Mouse (Mus musculus): ENCODE measurements around the gene Selenbp2. TPM values are rescaled to one million over a fixed set of nuclear protein-coding genes. Genes with fewer than 3 reads are reported as not detected.
"Not testable (repeated sequence)": the region's sequence is repeated elsewhere in the genome, so short reads cannot be mapped to it uniquely, and the experiment has no call there.

Selenbp2 gene
- polyA plus RNA-seq, 1 experiment = 22.6 TPM

DNA sequence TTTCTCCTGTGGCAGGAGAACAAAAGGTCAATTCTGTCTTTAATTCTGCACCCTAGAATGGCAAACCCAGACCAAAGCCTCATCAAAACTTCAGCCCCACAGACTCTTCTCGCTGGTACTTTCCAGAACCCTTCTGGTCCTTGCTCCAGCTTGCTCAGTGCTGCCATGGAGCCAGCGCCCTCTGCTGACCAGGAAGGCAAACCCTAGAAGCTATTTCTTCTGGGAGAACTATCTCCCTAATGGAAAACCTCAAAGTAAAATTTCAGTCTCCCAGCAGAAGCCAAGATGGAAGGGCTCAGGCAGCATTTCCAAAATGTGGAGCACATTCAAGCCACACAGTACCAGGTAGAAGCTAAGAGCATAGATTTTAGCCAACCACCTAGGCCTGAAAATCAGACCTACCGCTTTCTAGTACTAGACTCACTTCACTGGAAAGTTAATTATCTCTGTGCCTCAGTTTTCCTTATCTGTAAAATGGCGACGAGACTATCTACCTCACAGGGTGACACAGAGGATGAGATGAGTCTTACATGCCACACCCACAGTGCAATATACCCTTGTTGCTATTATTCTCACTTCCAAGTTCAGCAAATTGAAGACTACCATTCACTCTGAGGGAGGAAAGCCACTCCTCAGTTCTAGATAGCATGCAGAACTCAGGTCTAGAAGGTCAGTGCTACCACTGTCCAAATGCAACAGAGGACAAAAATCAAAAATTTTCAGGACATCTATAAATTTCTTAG is 28.1 kb upstream of the Selenbp2 start:
- not testable (repeated sequence) for H3K27ac ChIP-seq (ENCODE audit: insufficient read depth, low read depth, low read length); DNase-seq; H3K27me3 ChIP-seq (replicated peaks; ENCODE audit: control insufficient read depth, insufficient read depth, low read length); H3K4me1 ChIP-seq (ENCODE audit: control insufficient read depth, insufficient read depth, low read length); H3K36me3 ChIP-seq (ENCODE audit: control insufficient read depth, insufficient read depth, low read length); H3K4me3 ChIP-seq (ENCODE audit: insufficient read depth, low read depth, low read length)
- TF ChIP-seq CTCF (conservative IDR thresholded peaks at IDR 0.05; ENCODE audit: insufficient read depth, insufficient read length, low read depth, low read length) = 0 out of 2 replicates have a peak, but pooled peaks have one; percentile 3
- 51% methylated on average over 5 of the region's 5 CpGs for WGBS

GRCm38 (mm10) chr3:94665896-94666295 is 27.5 kb upstream of the Selenbp2 start:
- not testable (repeated sequence) for H3K4me1 ChIP-seq (ENCODE audit: control insufficient read depth, insufficient read depth, low read length)
- WGBS = 30% methylated on average over 7 of the region's 7 CpGs

DNA sequence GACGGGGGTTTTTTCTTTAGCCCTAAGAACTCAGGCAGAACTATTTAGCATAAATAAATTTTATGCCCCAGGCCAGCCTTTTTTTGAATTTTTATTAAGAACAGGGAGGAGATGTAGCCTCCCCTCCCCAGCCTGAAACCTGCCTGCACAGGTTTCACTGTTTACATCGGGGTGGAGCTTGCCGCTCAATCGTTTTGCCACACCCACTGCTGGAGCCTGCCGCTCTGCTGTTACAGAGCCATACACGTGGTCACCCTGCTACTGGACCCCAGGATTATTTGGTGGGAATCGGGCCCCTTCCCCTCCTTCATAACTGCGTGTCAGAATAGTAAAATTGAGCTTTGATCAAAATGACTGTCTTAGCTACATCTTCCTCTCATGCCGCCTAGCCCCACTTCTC is 18.3 kb upstream of the Selenbp2 start:
- not testable (repeated sequence) for H3K36me3 ChIP-seq (ENCODE audit: control insufficient read depth, insufficient read depth, low read length); H3K27me3 ChIP-seq (replicated peaks; ENCODE audit: control insufficient read depth, insufficient read depth, low read length); H3K4me3 ChIP-seq (ENCODE audit: insufficient read depth, low read depth, low read length)
- DNase-seq = peak; percentile 47
- Histone ChIP-seq H3K27ac (ENCODE audit: insufficient read depth, low read depth, low read length) (peak overlapping the region; percentile 38; the same call in 1 of the 2 replicates), H3K4me1 (ENCODE audit: control insufficient read depth, insufficient read depth, low read length) (peaks cover 13% of the 10 kb centered on the region; the same call in 1 of the 2 replicates)
- 62% methylated on average over 9 of the region's 9 CpGs for WGBS

More at GRCm38 (mm10) chr3:94665896-94666295, 27.5 kb upstream of the Selenbp2 start:
- H3K27ac ChIP-seq (ENCODE audit: insufficient read depth, low read depth, low read length); H3K27me3 ChIP-seq (replicated peaks; ENCODE audit: control insufficient read depth, insufficient read depth, low read length); H3K4me3 ChIP-seq (ENCODE audit: insufficient read depth, low read depth, low read length); H3K36me3 ChIP-seq (ENCODE audit: control insufficient read depth, insufficient read depth, low read length); DNase-seq: not testable (repeated sequence)

- TF ChIP-seq POLR2A (IDR thresholded peaks at IDR 0.05; ENCODE audit: low read depth, low read length) = no peak
- TF ChIP-seq CTCF (conservative IDR thresholded peaks at IDR 0.05; ENCODE audit: insufficient read depth, insufficient read length, low read depth, low read length) = no peak
- Histone ChIP-seq H3K4me1 (ENCODE audit: control insufficient read depth, insufficient read depth, low read length) (peaks cover 15% of the 10 kb centered on the region; the same call in 1 of the 2 replicates), H3K27ac (ENCODE audit: insufficient read depth, low read depth, low read length) (peak overlapping the region; percentile 91), H3K4me3 (ENCODE audit: insufficient read depth, low read depth, low read length) (no peak overlapping the region), H3K36me3 (ENCODE audit: control insufficient read depth, insufficient read depth, low read length) (no peaks in the 10 kb centered on the region), H3K27me3 (replicated peaks; ENCODE audit: control insufficient read depth, insufficient read depth, low read length) (no peaks in the 10 kb centered on the region)
- 29% methylated on average over 8 of the region's 8 CpGs for WGBS
- peak; percentile 88 for DNase-seq
These were observed 14.0 kb upstream of the Selenbp2 start for GRCm38 (mm10) chr3:94679351-94679841.

DNA sequence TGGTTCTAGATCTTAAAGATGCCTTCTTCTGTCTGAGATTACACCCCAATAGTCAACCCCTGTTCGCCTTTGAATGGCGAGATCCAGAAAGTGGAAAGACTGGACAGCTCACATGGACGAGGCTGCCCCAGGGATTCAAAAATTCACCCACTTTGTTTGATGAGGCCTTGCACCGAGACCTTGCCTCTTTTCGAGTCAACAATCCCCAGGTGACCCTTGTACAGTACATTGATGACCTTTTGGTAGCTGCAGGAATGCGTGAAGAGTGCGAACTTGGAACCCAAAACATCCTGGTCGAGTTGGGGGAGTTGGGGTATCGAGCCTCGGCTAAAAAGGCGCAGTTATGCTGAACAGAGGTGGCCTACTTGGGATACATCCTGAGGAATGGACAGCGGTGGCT is 13.3 kb upstream of the Selenbp2 start:
- Histone ChIP-seq H3K27ac (ENCODE audit: insufficient read depth, low read depth, low read length) (peak overlapping the region; percentile 91), H3K4me1 (ENCODE audit: control insufficient read depth, insufficient read depth, low read length) (peaks cover 15% of the 10 kb centered on the region; the same call in 1 of the 2 replicates)
- not testable (repeated sequence) for H3K36me3 ChIP-seq (ENCODE audit: control insufficient read depth, insufficient read depth, low read length); H3K4me3 ChIP-seq (ENCODE audit: insufficient read depth, low read depth, low read length); H3K27me3 ChIP-seq (replicated peaks; ENCODE audit: control insufficient read depth, insufficient read depth, low read length)
- WGBS = 71% methylated on average over 12 of the region's 12 CpGs
- peak; percentile 45 for DNase-seq

- 75% methylated on average over 16 of the region's 16 CpGs for WGBS
- Histone ChIP-seq H3K27ac (ENCODE audit: insufficient read depth, low read depth, low read length) (no peak overlapping the region), H3K4me3 (ENCODE audit: insufficient read depth, low read depth, low read length) (no peak overlapping the region), H3K27me3 (replicated peaks; ENCODE audit: control insufficient read depth, insufficient read depth, low read length) (no peaks in the 10 kb centered on the region), H3K36me3 (ENCODE audit: control insufficient read depth, insufficient read depth, low read length) (no peaks in the 10 kb centered on the region), H3K4me1 (ENCODE audit: control insufficient read depth, insufficient read depth, low read length) (peaks cover 15% of the 10 kb centered on the region; the same call in 1 of the 2 replicates)
- DNase-seq = no peak
- TF ChIP-seq CTCF (conservative IDR thresholded peaks at IDR 0.05; ENCODE audit: insufficient read depth, insufficient read length, low read depth, low read length) (no peak), POLR2A (IDR thresholded peaks at IDR 0.05; ENCODE audit: low read depth, low read length) (no peak)
These were observed 12.6 kb upstream of the Selenbp2 start for GRCm38 (mm10) chr3:94680783-94681182.

- Histone ChIP-seq H3K4me1 (ENCODE audit: control insufficient read depth, insufficient read depth, low read length) (peaks cover 8% of the 10 kb centered on the region; the same call in 1 of the 2 replicates), H3K36me3 (ENCODE audit: control insufficient read depth, insufficient read depth, low read length) (no peaks in the 10 kb centered on the region), H3K4me3 (ENCODE audit: insufficient read depth, low read depth, low read length) (no peak overlapping the region), H3K27me3 (replicated peaks; ENCODE audit: control insufficient read depth, insufficient read depth, low read length) (no peaks in the 10 kb centered on the region), H3K27ac (ENCODE audit: insufficient read depth, low read depth, low read length) (no peak overlapping the region)
- TF ChIP-seq CTCF (conservative IDR thresholded peaks at IDR 0.05; ENCODE audit: insufficient read depth, insufficient read length, low read depth, low read length) (no peak), POLR2A (IDR thresholded peaks at IDR 0.05; ENCODE audit: low read depth, low read length) (no peak)
- no peak for DNase-seq
- 79% methylated on average over 6 of the region's 6 CpGs for WGBS
These were observed 9.7 kb upstream of the Selenbp2 start for GRCm38 (mm10) chr3:94683646-94684045.

DNA sequence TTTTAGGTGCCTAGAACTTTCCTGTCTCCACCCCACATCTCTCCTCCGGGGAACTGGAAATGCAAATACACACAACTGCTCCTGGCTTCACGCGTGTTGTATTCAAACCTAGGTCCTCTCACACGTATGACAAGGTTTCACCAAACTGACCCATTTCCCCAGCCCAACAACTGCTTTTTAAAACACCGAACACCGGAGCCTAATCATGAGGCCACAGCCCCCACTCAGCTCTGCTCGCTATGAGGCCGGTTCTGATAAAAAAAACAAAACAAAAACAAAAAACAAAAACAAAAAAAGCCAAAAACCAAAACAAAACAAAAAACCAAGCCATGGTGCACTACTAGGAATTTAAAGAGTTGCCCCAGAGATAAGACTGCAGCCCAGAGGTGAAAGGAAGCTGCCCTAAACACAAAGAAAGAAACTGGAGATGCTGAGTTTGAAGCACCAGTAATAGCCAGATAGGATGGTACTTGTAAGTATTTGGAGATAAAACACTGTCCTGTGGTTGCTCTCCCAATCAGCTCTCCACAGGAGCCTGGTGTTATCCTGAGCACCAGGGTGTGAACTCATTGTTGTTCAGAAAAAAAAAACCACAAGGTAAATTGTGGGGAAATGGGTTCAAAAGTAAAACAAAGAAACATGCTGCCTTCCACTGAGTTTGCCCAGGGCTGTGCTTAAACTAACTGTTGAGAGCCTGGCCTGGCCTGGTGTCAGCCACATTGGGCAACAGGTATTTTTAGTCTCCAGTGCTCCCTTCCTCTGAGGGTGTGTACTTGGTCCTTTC is 7.2 kb upstream of the Selenbp2 start:
- not testable (repeated sequence) for H3K27me3 ChIP-seq (replicated peaks; ENCODE audit: control insufficient read depth, insufficient read depth, low read length); H3K27ac ChIP-seq (ENCODE audit: insufficient read depth, low read depth, low read length); DNase-seq; H3K4me3 ChIP-seq (ENCODE audit: insufficient read depth, low read depth, low read length); H3K4me1 ChIP-seq (ENCODE audit: control insufficient read depth, insufficient read depth, low read length); H3K36me3 ChIP-seq (ENCODE audit: control insufficient read depth, insufficient read depth, low read length)
- WGBS = 92% methylated on average over 8 of the region's 8 CpGs

DNA sequence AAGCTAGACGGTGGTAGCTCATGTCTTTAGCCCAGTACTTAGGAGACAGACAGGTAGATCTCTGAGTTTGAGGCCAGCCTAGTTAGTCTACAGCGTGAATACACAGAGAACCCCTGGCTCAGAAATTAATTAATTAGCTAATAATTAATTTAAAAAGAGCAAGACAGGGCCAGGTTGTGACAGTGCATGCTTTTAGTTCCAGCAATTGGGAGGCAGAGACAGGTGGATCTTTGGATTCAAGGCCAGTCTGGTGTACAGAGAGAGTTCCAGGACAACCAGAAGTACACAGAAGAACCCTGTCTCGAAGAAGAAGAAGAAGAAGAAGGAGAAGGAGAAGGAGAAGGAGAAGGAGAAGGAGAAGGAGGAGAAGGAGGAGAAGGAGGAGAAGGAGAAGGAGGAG is 4.7 kb upstream of the Selenbp2 start:
- not testable (repeated sequence) for H3K36me3 ChIP-seq (ENCODE audit: control insufficient read depth, insufficient read depth, low read length); H3K27me3 ChIP-seq (replicated peaks; ENCODE audit: control insufficient read depth, insufficient read depth, low read length); H3K4me1 ChIP-seq (ENCODE audit: control insufficient read depth, insufficient read depth, low read length); H3K27ac ChIP-seq (ENCODE audit: insufficient read depth, low read depth, low read length); H3K4me3 ChIP-seq (ENCODE audit: insufficient read depth, low read depth, low read length)
- DNase-seq = peak; percentile 79
- WGBS = 46% methylated on average over 3 of the region's 3 CpGs

DNA sequence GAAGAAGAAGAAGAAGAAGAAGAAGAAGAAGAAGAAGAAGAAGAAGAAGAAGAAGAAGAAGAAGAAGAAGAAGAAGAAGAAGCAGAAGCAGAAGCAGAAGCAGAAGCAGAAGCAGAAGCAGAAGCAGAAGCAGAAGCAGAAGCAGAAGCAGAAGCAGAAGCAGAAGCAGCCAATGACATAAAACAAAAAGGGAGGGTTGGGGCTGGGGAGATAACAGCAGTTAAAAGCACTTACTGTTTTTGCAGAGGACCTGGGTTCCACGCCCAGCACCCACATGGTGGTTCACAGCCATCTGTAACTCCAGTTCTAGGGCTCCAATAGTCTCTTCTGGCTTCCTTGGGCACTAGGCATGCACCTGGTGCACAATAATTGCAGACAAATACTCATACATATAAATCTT is 4.2 kb upstream of the Selenbp2 start:
- not testable (repeated sequence) for H3K27ac ChIP-seq (ENCODE audit: insufficient read depth, low read depth, low read length)

More for the DNA sequence above, 4.2 kb upstream of the Selenbp2 start:
- H3K4me1 ChIP-seq (ENCODE audit: control insufficient read depth, insufficient read depth, low read length); DNase-seq; H3K4me3 ChIP-seq (ENCODE audit: insufficient read depth, low read depth, low read length); H3K36me3 ChIP-seq (ENCODE audit: control insufficient read depth, insufficient read depth, low read length); H3K27me3 ChIP-seq (replicated peaks; ENCODE audit: control insufficient read depth, insufficient read depth, low read length): not testable (repeated sequence)
- whole genome bisulfite sequencing = 69% methylated on average over 1 of the region's 1 CpGs
